Mouse (Mus musculus) forebrain, embryonic 14.5 days (tissue): ENCODE measurements at regions not wholly inside any gene's neighbourhood (a gene's known extent, or its start where the extent isn't known, plus 50 kb on each side); places are given as distances from the start of the nearest gene placed in this dataset.
"Not testable (repeated sequence)": the region's sequence is repeated elsewhere in the genome, so short reads cannot be mapped to it uniquely, and the experiment has no call there.

Source experiments
- ATAC-seq: fragments of 200-750 bp; cut with Nextera tagmentation; 2 replicates; pipeline ENCODE4 v1.8.0; 2017; ENCODE audit warnings: mild to moderate bottlenecking, moderate library complexity
- DNase-seq: peaks from one replicate; pipeline ENCODE4 v3.0.0-alpha.2; 2015; ENCODE audit warnings: low spot score
- H3K27ac ChIP-seq: fragments of 300-500 bp; sonication (generic); 2 replicates; pipeline ENCODE4 v1.5.1; 2014; ENCODE audit warnings: low read depth, mild to moderate bottlenecking, control low read depth, low read length, moderate library complexity
- H3K27me3 ChIP-seq: fragments of 300-500 bp; sonication (generic); replicated peaks from 2 replicates; pipeline ENCODE4 v1.6.1; 2014; ENCODE audit warnings: low read length, control low read depth, mixed read lengths; ENCODE audit not compliant: control insufficient read depth, insufficient read depth
- H3K36me3 ChIP-seq: fragments of 300-500 bp; sonication (generic); 2 replicates; pipeline ENCODE4 v1.6.1; 2014; ENCODE audit warnings: low read length, control low read depth; ENCODE audit not compliant: control insufficient read depth, insufficient read depth
- H3K4me1 ChIP-seq: fragments of 300-500 bp; sonication (generic); 2 replicates; pipeline ENCODE4 v1.6.1; 2014; ENCODE audit warnings: antibody characterized with exemption, low read length, control low read depth; ENCODE audit not compliant: control insufficient read depth, insufficient read depth
- H3K4me2 ChIP-seq: fragments of 300-500 bp; sonication (generic); 2 replicates; pipeline ENCODE4 v1.6.1; 2014; ENCODE audit warnings: mild to moderate bottlenecking, control low read depth, low read length
- H3K4me3 ChIP-seq: fragments of 300-500 bp; sonication (generic); 2 replicates; pipeline ENCODE4 v1.5.1; 2014; ENCODE audit warnings: low read depth, low read length, control low read depth
- H3K9ac ChIP-seq: fragments of 300-500 bp; sonication (generic); 2 replicates; pipeline ENCODE4 v1.6.1; 2014; ENCODE audit warnings: mild to moderate bottlenecking, low read length, control low read depth, moderate library complexity
- H3K9me3 ChIP-seq: fragments of 300-500 bp; sonication (generic); replicated peaks from 2 replicates; pipeline ENCODE4 v1.6.1; 2016; ENCODE audit warnings: low read length, control low read depth, mixed read lengths; ENCODE audit not compliant: control insufficient read depth
- WGBS: fragments of 180-500 bp; shearing (Covaris S2); extraction: QIAGEN DNeasy Blood & Tissue Kit; methylation state at CpG from one replicate; pipeline ENCODE4 v1.1.7; 2014; 5-methylcytosine and 5-hydroxymethylcytosine counted together

DNA sequence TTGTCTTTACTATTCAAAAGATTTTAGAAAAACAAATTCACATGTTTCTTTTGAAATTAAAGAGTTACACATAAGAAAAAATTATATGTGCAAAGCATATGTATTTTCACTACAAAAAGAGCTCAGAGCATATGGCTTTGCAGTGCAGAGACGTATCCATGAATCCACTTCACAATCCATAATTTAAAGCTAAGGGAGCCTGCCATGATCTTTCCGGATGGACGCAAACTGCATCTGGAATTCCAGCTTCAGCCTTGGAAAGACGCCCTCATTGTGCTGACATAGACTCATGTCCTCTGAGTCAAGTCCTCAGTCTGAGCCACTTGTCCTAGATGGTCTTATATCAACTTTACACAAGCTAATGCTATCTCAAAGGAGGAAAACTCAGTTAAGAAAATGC lies 315.6 kb downstream of the Tox3 start:
- Histone ChIP-seq H3K4me1 (no peaks in the 10 kb centered on the region), H3K27ac (no peak overlapping the region), H3K4me3 (no peak overlapping the region), H3K9ac (no peak overlapping the region), H3K27me3 (no peaks in the 10 kb centered on the region), H3K9me3 (no peaks in the 10 kb centered on the region), H3K4me2 (no peak overlapping the region), H3K36me3 (no peaks in the 10 kb centered on the region)
- no peak for DNase-seq
- 86% methylated on average over 4 of the region's 4 CpGs for WGBS
- ATAC-seq, result no peak

DNA sequence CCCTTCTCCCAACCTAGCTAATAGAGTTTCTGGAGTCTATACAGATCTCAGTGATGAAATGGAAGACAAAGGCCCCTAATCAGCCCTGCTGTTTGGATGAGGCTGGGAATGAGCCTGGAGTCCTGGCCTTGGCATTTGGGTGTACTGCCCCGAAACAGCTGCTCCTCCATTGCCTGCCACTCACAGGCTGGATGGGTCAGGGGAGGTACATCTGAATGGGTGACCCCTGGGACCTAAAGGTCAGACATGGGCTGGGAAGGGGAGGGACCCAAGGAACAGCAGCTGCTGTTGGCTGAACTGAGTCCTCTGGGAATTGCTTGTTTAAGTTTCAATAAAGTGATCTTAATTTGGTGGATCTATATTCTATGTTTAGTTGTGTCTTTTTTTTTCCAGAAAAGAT lies 316.9 kb downstream of the Tox3 start:
- WGBS, result 24% methylated on average over 1 of the region's 1 CpGs
- ATAC-seq (no peak), DNase-seq (no peak)
- H3K36me3 ChIP-seq, result no peaks in the 10 kb centered on the region
- H3K9ac ChIP-seq, result no peak overlapping the region
- no peaks in the 10 kb centered on the region for H3K9me3 ChIP-seq
- no peak overlapping the region for H3K4me3 ChIP-seq
- H3K4me1 ChIP-seq, result no peaks in the 10 kb centered on the region
- no peaks in the 10 kb centered on the region for H3K27me3 ChIP-seq
- no peak overlapping the region for H3K27ac ChIP-seq
- H3K4me2 ChIP-seq, result no peak overlapping the region

DNA sequence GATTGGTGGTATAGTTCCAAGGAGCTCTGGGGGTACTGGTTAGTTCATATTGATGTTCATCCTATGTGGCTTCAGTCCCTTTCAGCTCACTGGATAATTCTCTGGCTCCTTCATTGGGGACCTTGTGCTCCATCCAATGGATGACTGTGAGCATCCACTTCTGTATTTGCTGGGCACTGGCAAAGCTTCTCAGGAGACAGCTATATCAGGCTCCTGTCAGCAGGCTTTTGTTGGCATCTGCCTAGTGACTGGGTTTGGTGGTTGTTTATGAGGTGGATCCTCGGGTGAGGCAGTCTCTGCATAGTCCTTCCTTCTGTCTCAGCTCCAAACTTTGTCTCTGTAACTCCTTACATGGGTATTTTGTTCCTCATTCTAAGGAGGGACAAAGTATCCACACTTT lies 330.2 kb downstream of the Tox3 start:
- not testable (repeated sequence) for H3K9me3 ChIP-seq, ATAC-seq
- WGBS, result 64% methylated on average over 1 of the region's 1 CpGs

DNA sequence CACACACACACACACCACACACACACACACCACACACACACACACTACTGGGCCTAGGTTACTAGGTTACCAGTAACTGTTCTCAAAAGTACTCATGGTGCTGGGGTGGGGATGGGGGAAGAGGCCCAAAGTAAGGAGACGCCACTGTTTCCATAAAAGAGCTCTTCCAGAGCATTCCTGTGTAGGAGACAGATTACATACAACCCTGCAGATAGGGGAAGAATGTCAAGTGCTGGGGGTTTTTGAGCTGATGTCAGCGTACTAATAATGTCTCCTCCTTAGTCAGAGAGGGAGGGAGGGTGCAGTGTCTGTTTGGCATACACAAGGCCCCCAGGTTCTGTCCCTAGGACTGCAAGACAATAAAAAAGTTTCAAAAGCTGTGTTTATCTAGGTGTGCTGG lies 334.4 kb downstream of the Tox3 start:
- Histone ChIP-seq H3K4me1 (no peaks in the 10 kb centered on the region), H3K36me3 (no peaks in the 10 kb centered on the region), H3K27me3 (no peaks in the 10 kb centered on the region), H3K9ac (no peak overlapping the region), H3K4me3 (no peak overlapping the region), H3K27ac (no peak overlapping the region), H3K4me2 (no peak overlapping the region), H3K9me3 (no peaks in the 10 kb centered on the region)
- DNase-seq, result no peak
- 87% methylated on average over 2 of the region's 2 CpGs for WGBS
- ATAC-seq, result no peak

More for the DNA sequence above, 330.2 kb downstream of the Tox3 start:
- not testable (repeated sequence) for DNase-seq, H3K4me2 ChIP-seq, H3K36me3 ChIP-seq, H3K27me3 ChIP-seq, H3K4me3 ChIP-seq, H3K4me1 ChIP-seq, H3K9ac ChIP-seq, H3K27ac ChIP-seq

DNA sequence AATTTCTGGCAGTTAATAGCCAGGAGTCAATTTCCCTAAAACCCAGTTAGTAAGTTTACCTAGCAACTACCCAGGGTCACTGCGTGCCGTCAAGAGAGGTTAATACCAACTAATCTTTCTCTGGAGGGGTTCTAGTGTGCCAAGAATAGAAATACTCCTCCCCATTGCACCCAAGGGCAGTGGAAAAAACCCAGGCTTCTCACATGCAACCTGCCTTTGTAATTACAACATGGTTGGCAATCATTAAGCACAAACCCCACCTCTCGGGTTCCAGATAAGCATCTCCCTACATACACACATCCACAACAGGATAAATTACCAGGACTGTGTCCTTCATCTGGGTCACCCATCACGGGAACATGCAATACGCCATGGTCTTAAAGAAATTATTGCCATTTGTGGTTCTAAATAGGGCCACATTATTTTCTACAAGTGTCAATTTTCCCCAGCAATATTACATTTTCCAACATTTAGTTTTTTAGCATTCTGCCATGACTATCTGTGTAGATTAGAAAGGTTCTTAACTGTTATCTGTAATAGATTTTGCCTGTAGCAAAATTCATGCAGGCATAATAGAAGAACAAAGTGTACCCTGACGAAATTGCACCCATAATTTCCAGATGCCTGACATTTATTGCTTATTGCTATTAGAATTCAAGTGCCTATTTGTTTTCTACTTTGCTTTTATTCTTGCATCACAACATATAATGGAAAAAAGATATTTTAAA lies 336.3 kb downstream of the Tox3 start:
- no peaks in the 10 kb centered on the region for H3K27me3 ChIP-seq
- ATAC-seq (no peak), DNase-seq (no peak)
- 90% methylated on average over 6 of the region's 6 CpGs for WGBS
- no peak overlapping the region for H3K4me3 ChIP-seq
- H3K9ac ChIP-seq, result no peak overlapping the region
- H3K27ac ChIP-seq, result no peak overlapping the region
- H3K36me3 ChIP-seq, result no peaks in the 10 kb centered on the region
- no peaks in the 10 kb centered on the region for H3K4me1 ChIP-seq
- H3K9me3 ChIP-seq, result no peaks in the 10 kb centered on the region
- no peak overlapping the region for H3K4me2 ChIP-seq

DNA sequence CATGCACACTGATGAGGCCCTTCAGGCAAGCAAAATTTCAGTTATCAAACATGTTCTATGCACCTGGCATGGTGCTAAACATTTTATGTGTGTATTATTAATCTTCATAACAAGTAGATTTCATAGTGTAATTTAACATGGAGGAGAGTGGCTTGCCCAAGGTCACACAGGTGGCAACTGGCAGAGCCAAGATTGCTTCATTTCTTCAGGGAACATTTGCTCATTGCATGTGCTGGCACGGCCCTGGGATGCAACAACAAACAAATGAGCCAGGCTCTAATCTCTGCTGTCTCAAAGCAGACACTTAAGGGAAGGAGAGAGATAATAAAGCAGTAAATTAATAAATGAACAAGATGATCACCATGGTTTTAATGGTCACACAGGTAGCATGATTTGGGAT lies 338.7 kb downstream of the Tox3 start:
- WGBS, result 89% methylated on average over 1 of the region's 1 CpGs
- H3K4me1 ChIP-seq, result no peaks in the 10 kb centered on the region
- DNase-seq, result no peak
- H3K9me3 ChIP-seq, result no peaks in the 10 kb centered on the region
- H3K9ac ChIP-seq, result no peak overlapping the region
- ATAC-seq, result no peak
- H3K4me2 ChIP-seq, result no peak overlapping the region
- H3K27ac ChIP-seq, result no peak overlapping the region
- no peak overlapping the region for H3K4me3 ChIP-seq
- no peaks in the 10 kb centered on the region for H3K36me3 ChIP-seq
- H3K27me3 ChIP-seq, result no peaks in the 10 kb centered on the region

DNA sequence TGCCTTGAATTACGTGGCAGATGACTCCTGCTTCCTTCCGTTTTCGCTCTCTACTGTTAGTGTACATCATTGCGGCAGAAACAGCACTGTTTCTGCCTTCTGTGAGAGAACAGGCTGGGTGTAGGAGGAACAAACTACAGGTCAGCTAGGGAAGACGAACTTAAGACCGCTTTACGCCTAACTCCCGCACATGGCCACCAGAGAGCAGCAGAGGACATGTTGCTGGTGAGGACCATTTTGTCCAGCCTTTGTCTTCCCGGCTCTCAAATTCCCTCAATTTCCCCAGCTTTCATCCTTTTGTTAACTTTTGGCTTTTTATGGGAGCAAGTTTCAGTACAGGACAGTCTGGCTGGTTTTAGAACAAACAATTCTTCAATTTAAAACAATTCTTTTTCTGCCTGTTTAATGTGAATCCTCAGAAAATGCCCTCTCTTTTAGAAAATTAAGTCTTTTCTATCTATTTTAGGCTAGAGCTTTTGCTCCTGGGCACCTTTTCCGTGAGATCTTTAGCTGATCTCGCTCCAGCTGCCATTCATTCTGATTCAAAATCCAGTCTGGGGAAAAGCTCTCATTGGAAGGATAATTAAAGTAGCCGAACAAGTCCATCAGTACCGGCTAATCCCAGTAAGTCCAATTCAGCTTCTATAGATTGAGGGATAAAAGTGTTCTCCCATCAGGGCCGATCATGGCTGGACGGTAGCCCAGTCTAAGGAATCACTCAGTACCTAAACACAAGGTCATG lies 347.1 kb downstream of the Tox3 start:
- H3K4me3 ChIP-seq, result no peak overlapping the region
- DNase-seq, result peak; percentile 94
- no peak overlapping the region for H3K4me2 ChIP-seq
- no peak overlapping the region for H3K27ac ChIP-seq
- peak; percentile 63; the same call in 1 of the 2 replicates for ATAC-seq
- H3K4me1 ChIP-seq, result peaks cover 8% of the 10 kb centered on the region; the same call in 1 of the 2 replicates
- H3K36me3 ChIP-seq, result no peaks in the 10 kb centered on the region
- 19% methylated on average over 15 of the region's 15 CpGs for WGBS
- no peaks in the 10 kb centered on the region for H3K27me3 ChIP-seq
- H3K9me3 ChIP-seq, result no peaks in the 10 kb centered on the region
- H3K9ac ChIP-seq, result no peak overlapping the region; the same call in 1 of the 2 replicates

DNA sequence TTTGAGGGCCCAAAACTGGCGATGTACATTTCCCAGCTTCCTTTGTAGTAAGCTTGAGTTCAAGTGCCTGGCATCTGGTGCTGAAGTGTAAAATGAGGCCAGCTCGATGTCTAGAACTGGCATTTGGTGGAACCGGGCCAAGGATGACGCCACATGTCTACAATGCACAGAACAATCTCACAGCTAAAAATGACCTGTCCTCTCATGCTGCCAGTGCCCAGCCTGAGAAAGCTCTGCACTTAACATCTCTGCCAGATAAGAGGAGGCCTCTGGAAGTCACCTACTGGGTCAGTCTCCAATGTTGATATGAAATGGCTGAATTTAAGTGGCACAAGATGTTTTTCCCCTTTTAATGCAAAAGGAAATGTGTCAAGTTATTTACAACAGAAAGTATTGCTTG lies 354.4 kb downstream of the Tox3 start:
- no peaks in the 10 kb centered on the region for H3K36me3 ChIP-seq
- H3K4me2 ChIP-seq, result no peak overlapping the region
- DNase-seq (no peak), ATAC-seq (no peak)
- H3K4me3 ChIP-seq, result no peak overlapping the region
- no peaks in the 10 kb centered on the region for H3K4me1 ChIP-seq
- H3K9ac ChIP-seq, result no peak overlapping the region
- H3K27me3 ChIP-seq, result no peaks in the 10 kb centered on the region
- no peaks in the 10 kb centered on the region for H3K9me3 ChIP-seq
- H3K27ac ChIP-seq, result no peak overlapping the region
- WGBS, result 83% methylated on average over 4 of the region's 4 CpGs

DNA sequence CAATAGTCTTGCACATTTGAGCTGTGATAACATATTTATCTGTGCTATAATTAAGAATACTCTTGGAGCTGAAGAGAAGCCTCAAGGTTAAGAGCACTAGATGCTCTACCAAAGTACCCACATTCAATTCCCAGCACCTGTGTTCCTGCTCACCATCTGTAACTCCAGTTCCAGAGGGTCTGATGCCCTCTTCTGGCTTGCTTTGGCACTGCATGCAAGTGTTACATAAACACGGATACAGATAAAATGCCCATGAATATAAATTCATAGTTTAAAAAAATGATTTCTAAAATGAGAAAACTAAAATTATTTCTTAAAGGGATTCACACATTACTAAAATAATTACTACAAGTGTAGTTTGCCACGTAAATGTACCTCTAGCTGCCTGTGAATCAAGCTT lies 364.3 kb downstream of the Tox3 start:
- no peak overlapping the region for H3K4me3 ChIP-seq
- no peaks in the 10 kb centered on the region for H3K36me3 ChIP-seq
- H3K27ac ChIP-seq, result no peak overlapping the region
- no peaks in the 10 kb centered on the region for H3K4me1 ChIP-seq
- no peaks in the 10 kb centered on the region; the same call in 1 of the 2 replicates for H3K9me3 ChIP-seq
- DNase-seq, result no peak
- no peak for ATAC-seq
- H3K27me3 ChIP-seq, result no peaks in the 10 kb centered on the region
- H3K4me2 ChIP-seq, result no peak overlapping the region
- H3K9ac ChIP-seq, result no peak overlapping the region
- 92% methylated on average over 2 of the region's 2 CpGs for WGBS
